Mouse (Mus musculus) naive thymus-derived CD4-positive, alpha-beta T cell, adult 5 months (primary cell): Measurements from ENCODE around the gene Zfp691. TPM values are rescaled to one million over a fixed set of nuclear protein-coding genes. Genes with fewer than 3 reads are reported as not detected.

Experiments
- polyA plus RNA-seq: library from polyadenylated mRNA; unstranded; fragments of 100-300 nt; shearing (Covaris generic); gene quantifications from one replicate; pipeline ENCODE4 v1.2.1, GENCODE M21; 2017

Gene Zfp691
- polyA plus RNA-seq: 0.82 TPM

DNA sequence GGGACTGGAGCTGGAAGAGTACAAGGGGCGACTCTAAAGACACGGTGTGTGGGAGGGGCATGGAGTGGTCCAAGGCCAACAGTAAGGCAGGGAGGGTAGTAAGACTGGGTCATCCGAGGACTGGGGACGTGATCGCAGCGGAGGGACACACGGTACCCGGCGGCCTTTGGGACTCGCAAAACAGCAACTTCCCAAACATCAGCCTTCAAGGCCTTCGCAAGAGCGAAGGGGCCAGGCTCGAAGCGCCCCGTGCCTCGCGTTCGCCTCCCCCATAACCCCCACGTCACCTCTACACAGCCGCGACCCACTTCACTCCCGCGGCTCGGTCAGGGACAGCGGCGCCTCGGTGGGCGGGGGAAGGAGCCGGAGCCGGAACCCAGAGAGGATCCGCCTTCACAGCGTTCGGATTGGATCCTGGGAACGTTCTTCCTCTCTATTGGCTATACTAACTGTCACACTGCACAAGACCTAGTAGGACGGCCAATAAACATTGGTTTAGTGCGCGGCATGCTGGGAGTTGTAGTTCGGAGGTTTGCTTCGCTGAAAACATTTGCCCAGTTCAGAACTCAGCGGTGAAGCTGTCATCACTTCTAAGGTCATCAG is at the start of gene Zfp691:
Gene Zfp691 (minus strand): TSS at position 345 of the 603 bp plus-strand sequence.

DNA sequence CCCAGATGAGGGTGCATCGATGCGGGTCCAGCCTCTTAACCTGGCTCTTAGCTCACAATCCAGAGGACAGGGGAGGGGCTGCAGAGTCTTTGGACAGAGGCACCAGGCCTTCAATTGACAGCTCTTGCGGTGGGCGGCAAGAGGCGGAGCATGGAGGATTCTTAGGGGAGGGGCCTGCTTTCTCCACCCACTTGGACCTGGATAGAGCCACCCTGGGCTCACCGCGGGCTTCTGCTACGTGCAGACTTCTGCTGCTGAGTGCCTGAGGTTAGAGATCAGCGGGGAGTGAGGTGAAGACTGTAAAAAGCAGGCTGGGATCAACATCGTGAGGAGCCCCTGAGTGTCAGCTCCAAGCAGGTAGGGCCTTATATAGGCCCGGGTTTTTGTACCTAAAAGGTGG is 44.2 kb upstream of the Zfp691 start, which contains the start of gene Tmem269:
Gene Tmem269 (minus strand): TSS at position 49 of the 400 bp plus-strand sequence.

DNA sequence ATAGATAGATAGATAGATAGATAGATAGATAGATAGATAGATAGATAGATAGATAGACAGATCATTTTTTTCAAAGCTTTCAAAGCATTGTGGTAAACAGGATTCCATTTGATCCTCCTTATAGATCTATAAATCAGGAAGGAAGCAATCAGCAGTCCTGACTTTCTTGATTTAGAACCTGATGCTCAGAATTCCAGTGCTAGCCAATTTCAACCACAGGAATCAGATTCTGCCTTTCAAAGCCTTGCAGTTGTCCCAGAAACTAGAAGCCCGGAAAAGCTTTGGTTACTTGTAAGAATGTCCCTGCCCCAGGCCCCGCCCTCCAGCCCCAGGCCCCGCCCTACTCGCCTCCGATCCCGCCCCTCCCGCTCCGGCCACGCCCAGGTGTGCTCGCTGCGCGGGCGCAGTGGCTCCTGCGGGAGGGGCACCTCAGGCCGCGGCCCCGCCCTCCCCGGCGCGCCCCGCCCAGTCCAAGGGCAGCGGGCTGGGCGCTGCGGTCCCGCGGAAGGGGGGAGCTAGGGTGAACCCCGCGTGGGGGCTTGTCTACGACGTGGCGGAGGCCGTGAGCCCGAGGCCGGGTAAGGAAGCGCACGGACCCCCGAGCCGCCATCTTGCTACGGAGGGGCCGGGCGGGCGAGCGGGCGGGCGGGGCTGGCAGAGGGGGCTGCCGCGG is 21.1 kb upstream of the Zfp691 start, which contains the start of gene Svbp:
Gene Svbp (plus strand): TSS at position 398 of the 673 bp plus-strand sequence.

DNA sequence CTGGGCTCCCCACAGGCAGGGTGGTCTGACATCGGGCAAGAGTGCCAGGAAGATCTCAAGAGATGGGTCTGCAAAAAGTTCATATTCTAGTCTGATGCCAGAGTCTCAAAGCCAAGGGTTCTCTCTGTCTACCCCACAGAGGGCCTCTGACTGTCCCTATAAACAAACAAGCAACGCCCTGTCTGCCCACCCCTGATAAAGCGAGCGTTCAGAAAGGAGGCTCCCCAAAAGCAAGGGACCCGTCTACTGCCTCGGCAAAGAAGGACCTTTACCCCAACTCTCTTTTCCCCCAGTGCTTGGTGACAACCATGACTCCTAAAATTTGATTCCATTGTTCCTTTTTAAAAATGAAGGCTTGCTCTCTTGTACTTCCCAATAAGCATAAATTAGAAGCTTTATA is 15.9 kb upstream of the Zfp691 start, which contains the start of gene Ermap:
Gene Ermap (minus strand): TSS at position 148 of the 400 bp plus-strand sequence.

Other genes with a start within 250 kb of the Zfp691 start
- not detected for gene Olfr1328, start 235.6 kb downstream of the Zfp691 start, polyA plus RNA-seq
- gene Lao1, start 212.6 kb downstream of the Zfp691 start, polyA plus RNA-seq: not detected
- 70.4 TPM for gene Slc2a1, start 65.5 kb downstream of the Zfp691 start, polyA plus RNA-seq
- 0.42 TPM for gene Ermap, start 15.8 kb upstream of the Zfp691 start, polyA plus RNA-seq
- 30.6 TPM for gene Svbp, start 21.1 kb upstream of the Zfp691 start, polyA plus RNA-seq
- 0.35 TPM for gene Tmem269, start 44.0 kb upstream of the Zfp691 start, polyA plus RNA-seq
- 7.5 TPM for gene AU022252, start 58.5 kb upstream of the Zfp691 start, polyA plus RNA-seq
- 4.6 TPM for gene P3h1, start 58.7 kb upstream of the Zfp691 start, polyA plus RNA-seq
- not detected for gene Cldn19, start 81.2 kb upstream of the Zfp691 start, polyA plus RNA-seq
- 472 TPM for gene Ybx1, start 120.4 kb upstream of the Zfp691 start, polyA plus RNA-seq
- 24.0 TPM for gene Ppih, start 146.4 kb upstream of the Zfp691 start, polyA plus RNA-seq
- gene Ccdc30, start 241.3 kb upstream of the Zfp691 start, polyA plus RNA-seq: 13.0 TPM
- 17.4 TPM for gene Ppcs, start 248.2 kb upstream of the Zfp691 start, polyA plus RNA-seq
- gene Zmynd12, start 248.6 kb upstream of the Zfp691 start, polyA plus RNA-seq: not detected